Mouse (Mus musculus) WW6 (cell line): ENCODE results near the gene Obox1.
"Not testable (repeated sequence)": the region's sequence is repeated elsewhere in the genome, so short reads cannot be mapped to it uniquely, and the experiment has no call there.

Experiments
- DNase-seq: peaks from one replicate; pipeline ENCODE4 v3.0.0-alpha.2; 2013; ENCODE audit warnings: low read depth, low spot score

Gene Obox1

GRCm38 (mm10) chr7:15388421-15388998 lies at the start of gene Obox1, which contains the start of gene Obox2:
TSS of gene Obox1 (plus strand) at chr7:15388948.
TSS of gene Obox2 (plus strand) at chr7:15388721.
- not testable (repeated sequence) for DNase-seq

- DNase-seq: not testable (repeated sequence)
Observed at GRCm38 (mm10) chr7:15399147-15399874, 10.6 kb downstream of the Obox1 start.

GRCm38 (mm10) chr7:15406816-15407215 lies 18.1 kb downstream of the Obox1 start:
- DNase-seq: not testable (repeated sequence)

- DNase-seq: not testable (repeated sequence)
Observed at GRCm38 (mm10) chr7:15418046-15418445, 29.3 kb downstream of the Obox1 start.

GRCm38 (mm10) chr7:15425537-15425936 lies 36.8 kb downstream of the Obox1 start:
- not testable (repeated sequence) for DNase-seq

GRCm38 (mm10) chr7:15509411-15509810 lies 120.7 kb downstream of the Obox1 start:
- not testable (repeated sequence) for DNase-seq
